Mouse (Mus musculus) stomach, postnatal 0 days (tissue): ENCODE data around the gene Saxo1.

ENCODE experiments used
- CTCF ChIP-seq: IDR thresholded peaks from 2 replicates; pipeline ENCODE4 v1.5.1; 2016; ENCODE audit warnings: antibody characterized with exemption, low read depth, mild to moderate bottlenecking, moderate library complexity
- EP300 ChIP-seq: optimal IDR thresholded peaks from 2 replicates; pipeline ENCODE3; 2016; ENCODE audit warnings: antibody characterized with exemption

DNA sequence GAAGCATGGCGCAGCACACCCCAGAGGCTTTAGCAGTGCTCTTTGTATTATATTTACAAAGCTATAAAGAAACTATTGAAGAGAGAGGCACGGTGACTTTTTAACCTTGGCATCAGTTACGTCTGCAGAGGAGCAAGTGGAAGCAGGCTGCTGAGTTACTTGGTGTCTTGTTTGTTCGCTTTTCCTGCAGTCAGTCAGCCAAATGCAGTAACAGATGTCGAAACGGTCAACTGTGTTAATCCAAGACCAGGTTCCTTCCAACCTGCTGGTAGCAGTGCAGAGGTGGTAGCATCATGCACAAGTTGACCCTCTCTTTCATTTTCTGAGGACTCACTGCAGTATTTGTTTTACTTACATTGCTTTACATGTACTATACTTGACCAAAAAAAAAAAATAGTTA lies 135.5 kb downstream of the Saxo1 start:
- no peak for TF ChIP-seq EP300
- no peak for TF ChIP-seq CTCF
